Mouse (Mus musculus): ENCODE measurements around the gene Eif2ak1. TPM values are rescaled to one million over a fixed set of nuclear protein-coding genes. Genes with fewer than 3 reads are reported as not detected.
A peak's percentile ranks its signal among the peaks of the same experiment; 100 is the strongest.

The Eif2ak1 gene
- total and polyA plus RNA-seq, 2 experiments from 2014 or later: 28.8 to 32.6 TPM

GRCm38 (mm10) chr5:143924781-143925452 lies 107.3 kb downstream of the Eif2ak1 start:
- TF ChIP-seq CTCF (IDR thresholded peaks at IDR 0.05): no peak
- H3K9me3 ChIP-seq (ENCODE audit: low read length): no peaks in the 10 kb centered on the region
- H3K4me1 ChIP-seq (ENCODE audit: insufficient read depth, low read length): no peaks in the 10 kb centered on the region
- H3K4me3 ChIP-seq (ENCODE audit: low read depth, low read length): no peak overlapping the region
- ATAC-seq (ENCODE audit: low FRiP score): no peak
- no peak for DNase-seq (ENCODE audit: low spot score)
- H3K27ac ChIP-seq (ENCODE audit: low read depth, low read length): no peak overlapping the region
- peaks cover 47% of the 10 kb centered on the region for H3K36me3 ChIP-seq (ENCODE audit: insufficient read depth, low read length)
- no peaks in the 10 kb centered on the region for H3K27me3 ChIP-seq (ENCODE audit: insufficient read depth, low read length)
- no peak overlapping the region for H3K9ac ChIP-seq (replicated peaks; ENCODE audit: low read length, poor library complexity, severe bottlenecking)
- no peak overlapping the region for H3K4me2 ChIP-seq (ENCODE audit: low read depth, low read length, poor library complexity, severe bottlenecking)
- 89% methylated on average over 6 of the region's 6 CpGs for WGBS

- no peaks in the 10 kb centered on the region for H3K9me3 ChIP-seq (ENCODE audit: low read length)
- H3K4me1 ChIP-seq (ENCODE audit: insufficient read depth, low read length): no peaks in the 10 kb centered on the region; the same call in 1 of the 2 replicates
- WGBS: 94% methylated on average over 8 of the region's 8 CpGs
- H3K4me2 ChIP-seq (ENCODE audit: low read depth, low read length, poor library complexity, severe bottlenecking): no peak within 1 kb of the TSS
- H3K27ac ChIP-seq (ENCODE audit: low read depth, low read length): no peak within 1 kb of the TSS
- H3K4me3 ChIP-seq (ENCODE audit: low read depth, low read length): no peak within 1 kb of the TSS
- H3K36me3 ChIP-seq (ENCODE audit: insufficient read depth, low read length): peaks cover 50% of the 10 kb centered on the region
- DNase-seq (ENCODE audit: low spot score) (no peak), ATAC-seq (ENCODE audit: low FRiP score) (no peak)
- H3K9ac ChIP-seq (replicated peaks; ENCODE audit: low read length, poor library complexity, severe bottlenecking): no peak within 1 kb of the TSS
- no peaks in the 10 kb centered on the region for H3K27me3 ChIP-seq (ENCODE audit: insufficient read depth, low read length)
- no peak for TF ChIP-seq CTCF (IDR thresholded peaks at IDR 0.05)
Observed at GRCm38 (mm10) chr5:143927875-143928274, 110.3 kb downstream of the Eif2ak1 start, which contains the start of gene Gm42421. Gene Gm42421 (plus strand): TSS chr5:143928175.

- ATAC-seq (ENCODE audit: low FRiP score) (no peak), DNase-seq (ENCODE audit: low spot score) (no peak)
- WGBS: 90% methylated on average over 4 of the region's 4 CpGs
- no peaks in the 10 kb centered on the region; the same call in 1 of the 2 replicates for H3K4me1 ChIP-seq (ENCODE audit: insufficient read depth, low read length)
- H3K27ac ChIP-seq (ENCODE audit: low read depth, low read length): no peak overlapping the region
- no peak overlapping the region for H3K9ac ChIP-seq (replicated peaks; ENCODE audit: low read length, poor library complexity, severe bottlenecking)
- H3K27me3 ChIP-seq (ENCODE audit: insufficient read depth, low read length): no peaks in the 10 kb centered on the region
- no peaks in the 10 kb centered on the region for H3K9me3 ChIP-seq (ENCODE audit: low read length)
- no peak overlapping the region for H3K4me2 ChIP-seq (ENCODE audit: low read depth, low read length, poor library complexity, severe bottlenecking)
- no peak for TF ChIP-seq CTCF (IDR thresholded peaks at IDR 0.05)
- H3K36me3 ChIP-seq (ENCODE audit: insufficient read depth, low read length): peaks cover 50% of the 10 kb centered on the region
- no peak overlapping the region for H3K4me3 ChIP-seq (ENCODE audit: low read depth, low read length)
Observed at GRCm38 (mm10) chr5:143929291-143929690, 111.7 kb downstream of the Eif2ak1 start.

- WGBS: 95% methylated on average over 12 of the region's 12 CpGs
- no peak overlapping the region for H3K4me2 ChIP-seq (ENCODE audit: low read depth, low read length, poor library complexity, severe bottlenecking)
- H3K27ac ChIP-seq (ENCODE audit: low read depth, low read length): no peak overlapping the region
- H3K27me3 ChIP-seq (ENCODE audit: insufficient read depth, low read length): no peaks in the 10 kb centered on the region
- DNase-seq (ENCODE audit: low spot score) (no peak), ATAC-seq (ENCODE audit: low FRiP score) (no peak)
- TF ChIP-seq CTCF (IDR thresholded peaks at IDR 0.05): no peak
- no peaks in the 10 kb centered on the region; the same call in 1 of the 2 replicates for H3K4me1 ChIP-seq (ENCODE audit: insufficient read depth, low read length)
- H3K9ac ChIP-seq (replicated peaks; ENCODE audit: low read length, poor library complexity, severe bottlenecking): no peak overlapping the region
- H3K4me3 ChIP-seq (ENCODE audit: low read depth, low read length): no peak overlapping the region
- H3K9me3 ChIP-seq (ENCODE audit: low read length): no peaks in the 10 kb centered on the region
- peaks cover 41% of the 10 kb centered on the region for H3K36me3 ChIP-seq (ENCODE audit: insufficient read depth, low read length)
Observed at GRCm38 (mm10) chr5:143930656-143931055, 113.1 kb downstream of the Eif2ak1 start.

GRCm38 (mm10) chr5:143931863-143932580 lies 114.4 kb downstream of the Eif2ak1 start:
- no peak for DNase-seq (ENCODE audit: low spot score)
- no peak for ATAC-seq (ENCODE audit: low FRiP score)
- H3K27ac ChIP-seq (ENCODE audit: low read depth, low read length): no peak overlapping the region
- H3K4me2 ChIP-seq (ENCODE audit: low read depth, low read length, poor library complexity, severe bottlenecking): no peak overlapping the region
- no peaks in the 10 kb centered on the region; the same call in 1 of the 2 replicates for H3K4me1 ChIP-seq (ENCODE audit: insufficient read depth, low read length)
- TF ChIP-seq CTCF (IDR thresholded peaks at IDR 0.05): no peak
- no peaks in the 10 kb centered on the region for H3K9me3 ChIP-seq (ENCODE audit: low read length)
- no peak overlapping the region for H3K4me3 ChIP-seq (ENCODE audit: low read depth, low read length)
- H3K36me3 ChIP-seq (ENCODE audit: insufficient read depth, low read length): peaks cover 33% of the 10 kb centered on the region
- no peak overlapping the region for H3K9ac ChIP-seq (replicated peaks; ENCODE audit: low read length, poor library complexity, severe bottlenecking)
- 90% methylated on average over 6 of the region's 6 CpGs for WGBS
- H3K27me3 ChIP-seq (ENCODE audit: insufficient read depth, low read length): no peaks in the 10 kb centered on the region

GRCm38 (mm10) chr5:143932831-143933230 lies 115.2 kb downstream of the Eif2ak1 start, which contains the start of gene Rsph10b:
Gene Rsph10b (plus strand): TSS chr5:143933035.
- peak; percentile 21 for DNase-seq (ENCODE audit: low spot score)

More at GRCm38 (mm10) chr5:143932831-143933230, 115.2 kb downstream of the Eif2ak1 start, which contains the start of gene Rsph10b:
- H3K4me2 ChIP-seq (ENCODE audit: low read depth, low read length, poor library complexity, severe bottlenecking): peak within 1 kb of the TSS; percentile 15; the same call in 1 of the 2 replicates
- no peaks in the 10 kb centered on the region for H3K9me3 ChIP-seq (ENCODE audit: low read length)
- peaks cover 33% of the 10 kb centered on the region for H3K36me3 ChIP-seq (ENCODE audit: insufficient read depth, low read length)
- no peak for TF ChIP-seq CTCF (IDR thresholded peaks at IDR 0.05)
- H3K4me1 ChIP-seq (ENCODE audit: insufficient read depth, low read length): no peaks in the 10 kb centered on the region; the same call in 1 of the 2 replicates
- H3K9ac ChIP-seq (replicated peaks; ENCODE audit: low read length, poor library complexity, severe bottlenecking): no peak within 1 kb of the TSS
- no peak within 1 kb of the TSS for H3K27ac ChIP-seq (ENCODE audit: low read depth, low read length)
- no peaks in the 10 kb centered on the region for H3K27me3 ChIP-seq (ENCODE audit: insufficient read depth, low read length)
- 13% methylated on average over 8 of the region's 8 CpGs for WGBS
- ATAC-seq (ENCODE audit: low FRiP score): no peak
- H3K4me3 ChIP-seq (ENCODE audit: low read depth, low read length): 0 out of 2 replicates have a peak within 1 kb of the TSS, but pooled peaks have one; percentile 8

All from midbrain, postnatal 0 days (tissue).